Mouse (Mus musculus): ENCODE results near the gene Trim44. TPM values are rescaled to one million over a fixed set of nuclear protein-coding genes. Genes with fewer than 3 reads are reported as not detected.

Gene Trim44
- polyA plus RNA-seq, 1 experiment from 2014 or later = 24.5 TPM

GRCm38 (mm10) chr2:102290041-102290440 lies 117.6 kb downstream of the Trim44 start:
- Histone ChIP-seq H3K9ac (ENCODE audit: low read depth, low read length) (no peak overlapping the region), H3K4me1 (replicated peaks; ENCODE audit: insufficient read depth, low read length) (no peaks in the 10 kb centered on the region), H3K36me3 (ENCODE audit: insufficient read depth, low read length) (no peaks in the 10 kb centered on the region), H3K27ac (no peak overlapping the region), H3K4me2 (ENCODE audit: low read length) (no peak overlapping the region), H3K9me3 (replicated peaks; ENCODE audit: low read length) (no peaks in the 10 kb centered on the region), H3K27me3 (ENCODE audit: insufficient read depth, low read length) (no peaks in the 10 kb centered on the region), H3K4me3 (replicated peaks; ENCODE audit: low read depth, low read length) (no peak overlapping the region)
- ATAC-seq (replicated peaks; ENCODE audit: low FRiP score, low read depth) = no peak
- 45% methylated on average over 5 of the region's 5 CpGs for WGBS
- peak; percentile 87 for TF ChIP-seq CTCF (IDR thresholded peaks at IDR 0.05; ENCODE audit: low read depth)
- DNase-seq (ENCODE audit: low spot score) = peak; percentile 83

DNA sequence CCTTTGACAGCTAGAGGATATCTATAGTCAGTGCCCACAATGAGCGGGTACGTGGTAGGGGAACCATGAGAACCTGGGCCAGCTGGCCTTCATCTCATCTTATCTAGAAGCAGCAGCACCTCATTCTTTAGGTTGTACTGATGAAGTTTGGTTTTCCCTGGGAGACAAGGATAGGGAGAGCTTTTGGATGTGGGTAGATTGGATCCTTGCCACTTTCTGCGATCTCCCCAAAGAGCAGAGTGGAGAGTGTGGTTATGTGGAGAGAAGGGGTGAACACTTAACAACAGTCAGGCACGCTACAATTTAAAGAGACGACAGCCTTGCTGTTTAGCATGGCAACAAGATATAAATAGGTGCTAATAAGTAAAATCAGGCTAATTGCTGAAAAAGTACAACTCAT lies 119.0 kb downstream of the Trim44 start:
- WGBS = 82% methylated on average over 5 of the region's 5 CpGs
- Histone ChIP-seq H3K4me3 (replicated peaks; ENCODE audit: low read depth, low read length) (no peak overlapping the region), H3K4me1 (replicated peaks; ENCODE audit: insufficient read depth, low read length) (no peaks in the 10 kb centered on the region), H3K27ac (no peak overlapping the region), H3K9me3 (replicated peaks; ENCODE audit: low read length) (no peaks in the 10 kb centered on the region), H3K9ac (ENCODE audit: low read depth, low read length) (no peak overlapping the region), H3K4me2 (ENCODE audit: low read length) (no peak overlapping the region), H3K36me3 (ENCODE audit: insufficient read depth, low read length) (no peaks in the 10 kb centered on the region), H3K27me3 (ENCODE audit: insufficient read depth, low read length) (no peaks in the 10 kb centered on the region)
- no peak for DNase-seq (ENCODE audit: low spot score)
- no peak for ATAC-seq (replicated peaks; ENCODE audit: low FRiP score, low read depth)
- TF ChIP-seq CTCF (IDR thresholded peaks at IDR 0.05; ENCODE audit: low read depth) = no peak

- Histone ChIP-seq H3K27me3 (ENCODE audit: insufficient read depth, low read length) (no peaks in the 10 kb centered on the region), H3K36me3 (ENCODE audit: insufficient read depth, low read length) (no peaks in the 10 kb centered on the region), H3K4me2 (ENCODE audit: low read length) (no peak overlapping the region), H3K4me3 (replicated peaks; ENCODE audit: low read depth, low read length) (no peak overlapping the region), H3K9ac (ENCODE audit: low read depth, low read length) (no peak overlapping the region), H3K27ac (no peak overlapping the region), H3K4me1 (replicated peaks; ENCODE audit: insufficient read depth, low read length) (no peaks in the 10 kb centered on the region), H3K9me3 (replicated peaks; ENCODE audit: low read length) (no peaks in the 10 kb centered on the region)
- ATAC-seq (replicated peaks; ENCODE audit: low FRiP score, low read depth) = peak; percentile 69; the same call in 1 of the 2 replicates
- 56% methylated on average over 3 of the region's 3 CpGs for WGBS
- peak; percentile 11 for DNase-seq (ENCODE audit: low spot score)
- TF ChIP-seq CTCF (IDR thresholded peaks at IDR 0.05; ENCODE audit: low read depth) = no peak
Measured at GRCm38 (mm10) chr2:102287369-102287768, 120.3 kb downstream of the Trim44 start.

DNA sequence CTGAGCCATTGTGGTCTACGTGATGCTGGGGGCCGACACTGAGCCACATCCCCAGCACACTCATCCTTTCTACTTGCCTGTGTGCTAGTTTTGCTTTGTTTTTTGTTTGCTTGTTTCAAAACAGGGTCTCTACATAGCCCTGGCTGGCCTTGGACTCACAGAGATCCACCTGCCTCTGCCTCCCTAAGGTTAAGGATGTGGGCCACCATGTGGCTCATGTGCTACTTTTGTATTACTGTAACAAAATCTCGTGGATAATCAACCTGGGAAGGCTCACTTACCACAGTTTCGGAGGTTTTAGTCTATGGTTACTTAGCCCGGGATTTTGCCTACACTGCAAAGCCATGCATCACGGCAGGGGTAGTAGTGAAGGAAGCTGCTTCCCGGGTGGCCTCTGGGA lies 125.5 kb downstream of the Trim44 start:
- TF ChIP-seq CTCF (IDR thresholded peaks at IDR 0.05; ENCODE audit: low read depth) = no peak
- DNase-seq (ENCODE audit: low spot score) = no peak
- Histone ChIP-seq H3K36me3 (ENCODE audit: insufficient read depth, low read length) (no peaks in the 10 kb centered on the region), H3K9me3 (replicated peaks; ENCODE audit: low read length) (no peaks in the 10 kb centered on the region), H3K4me3 (replicated peaks; ENCODE audit: low read depth, low read length) (no peak overlapping the region), H3K4me2 (ENCODE audit: low read length) (no peak overlapping the region), H3K27me3 (ENCODE audit: insufficient read depth, low read length) (no peaks in the 10 kb centered on the region), H3K4me1 (replicated peaks; ENCODE audit: insufficient read depth, low read length) (no peaks in the 10 kb centered on the region), H3K9ac (ENCODE audit: low read depth, low read length) (no peak overlapping the region), H3K27ac (no peak overlapping the region)
- ATAC-seq (replicated peaks; ENCODE audit: low FRiP score, low read depth) = no peak
- 85% methylated on average over 7 of the region's 7 CpGs for WGBS

DNA sequence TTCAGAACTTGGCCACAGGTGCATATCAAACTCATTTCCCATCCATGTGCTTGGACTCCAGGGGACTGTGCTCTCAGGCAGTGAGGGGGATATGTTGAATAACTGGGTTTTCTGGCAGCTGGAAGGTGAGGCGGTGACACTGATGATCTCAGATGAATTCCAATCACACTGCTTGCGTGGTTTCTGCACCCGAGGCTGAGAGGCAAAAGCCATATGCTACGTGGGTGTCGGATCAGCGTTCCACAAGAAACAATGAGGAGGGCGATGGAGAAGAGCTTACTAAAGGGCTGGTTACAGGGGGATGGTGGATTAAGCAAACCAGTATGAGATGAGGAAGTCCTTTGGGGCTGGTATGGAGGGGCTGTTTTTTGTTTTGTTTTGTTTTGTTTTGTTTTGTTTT lies 127.8 kb downstream of the Trim44 start:
- ATAC-seq (replicated peaks; ENCODE audit: low FRiP score, low read depth) (no peak), DNase-seq (ENCODE audit: low spot score) (no peak)
- Histone ChIP-seq H3K9me3 (replicated peaks; ENCODE audit: low read length) (no peaks in the 10 kb centered on the region), H3K27me3 (ENCODE audit: insufficient read depth, low read length) (no peaks in the 10 kb centered on the region), H3K27ac (no peak overlapping the region), H3K4me1 (replicated peaks; ENCODE audit: insufficient read depth, low read length) (no peaks in the 10 kb centered on the region), H3K9ac (ENCODE audit: low read depth, low read length) (no peak overlapping the region), H3K4me2 (ENCODE audit: low read length) (no peak overlapping the region), H3K36me3 (ENCODE audit: insufficient read depth, low read length) (no peaks in the 10 kb centered on the region), H3K4me3 (replicated peaks; ENCODE audit: low read depth, low read length) (no peak overlapping the region)
- TF ChIP-seq CTCF (IDR thresholded peaks at IDR 0.05; ENCODE audit: low read depth) = no peak
- 67% methylated on average over 7 of the region's 7 CpGs for WGBS

DNA sequence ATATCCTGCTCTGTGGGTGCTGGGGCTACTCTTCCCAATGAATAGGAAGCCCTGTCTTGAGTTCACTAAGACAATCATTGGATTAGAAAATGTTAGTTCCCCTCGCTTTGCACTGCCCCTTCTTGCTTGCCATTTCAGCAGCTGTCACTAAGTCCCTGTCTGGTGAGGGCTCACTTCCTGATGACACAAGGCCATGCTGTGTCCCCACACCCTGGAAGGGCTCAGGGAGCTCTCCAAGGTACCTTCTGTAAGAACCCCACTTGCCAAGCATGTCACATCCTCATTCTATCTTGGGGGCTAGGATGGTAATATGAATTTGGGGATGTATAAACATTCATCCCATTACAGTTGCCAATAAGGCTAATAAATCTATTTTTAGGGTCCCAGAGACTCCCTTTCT lies 129.7 kb downstream of the Trim44 start:
- Histone ChIP-seq H3K36me3 (ENCODE audit: insufficient read depth, low read length) (no peaks in the 10 kb centered on the region), H3K4me2 (ENCODE audit: low read length) (no peak overlapping the region), H3K4me1 (replicated peaks; ENCODE audit: insufficient read depth, low read length) (no peaks in the 10 kb centered on the region), H3K9me3 (replicated peaks; ENCODE audit: low read length) (no peaks in the 10 kb centered on the region), H3K9ac (ENCODE audit: low read depth, low read length) (no peak overlapping the region), H3K27ac (no peak overlapping the region), H3K4me3 (replicated peaks; ENCODE audit: low read depth, low read length) (no peak overlapping the region), H3K27me3 (ENCODE audit: insufficient read depth, low read length) (no peaks in the 10 kb centered on the region)
- TF ChIP-seq CTCF (IDR thresholded peaks at IDR 0.05; ENCODE audit: low read depth) = no peak
- WGBS = 42% methylated on average over 1 of the region's 1 CpGs
- peak; percentile 60 for DNase-seq (ENCODE audit: low spot score)
- ATAC-seq (replicated peaks; ENCODE audit: low FRiP score, low read depth) = no peak

DNA sequence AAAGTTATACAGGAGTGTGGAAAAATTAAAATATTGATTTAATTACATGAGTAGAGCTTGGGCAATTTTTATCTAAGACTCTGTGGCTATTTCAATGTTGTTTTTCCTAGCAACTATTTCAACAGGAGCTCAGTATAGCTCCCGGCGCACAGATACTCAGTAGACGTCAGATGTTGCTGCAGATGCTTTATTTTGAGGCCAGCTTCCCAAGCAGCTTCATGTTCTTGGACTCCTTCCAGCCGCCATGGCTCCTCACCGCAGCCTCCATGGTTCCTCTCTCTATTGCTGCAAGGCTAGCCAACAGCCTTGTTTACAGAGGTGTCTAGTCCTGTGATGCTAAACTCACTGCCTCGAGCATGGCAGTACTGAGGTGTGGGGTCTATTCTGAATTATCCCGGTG lies 134.3 kb downstream of the Trim44 start:
- no peak for ATAC-seq (replicated peaks; ENCODE audit: low FRiP score, low read depth)

More for the DNA sequence above, 134.3 kb downstream of the Trim44 start:
- Histone ChIP-seq H3K9me3 (replicated peaks; ENCODE audit: low read length) (no peaks in the 10 kb centered on the region), H3K36me3 (ENCODE audit: insufficient read depth, low read length) (no peaks in the 10 kb centered on the region), H3K4me3 (replicated peaks; ENCODE audit: low read depth, low read length) (no peak overlapping the region), H3K9ac (ENCODE audit: low read depth, low read length) (no peak overlapping the region), H3K4me1 (replicated peaks; ENCODE audit: insufficient read depth, low read length) (no peaks in the 10 kb centered on the region), H3K4me2 (ENCODE audit: low read length) (no peak overlapping the region), H3K27me3 (ENCODE audit: insufficient read depth, low read length) (no peaks in the 10 kb centered on the region), H3K27ac (no peak overlapping the region)
- no peak for DNase-seq (ENCODE audit: low spot score)
- no peak for TF ChIP-seq CTCF (IDR thresholded peaks at IDR 0.05; ENCODE audit: low read depth)
- 82% methylated on average over 7 of the region's 7 CpGs for WGBS
